Mouse (Mus musculus) C2C12 (cell line): ENCODE results near the gene Sbsn.

Experiments
- CEBPB ChIP-seq: IDR thresholded peaks from one replicate; pipeline ENCODE4 v1.6.1; 2011; ENCODE audit warnings: low read depth, mild to moderate bottlenecking, control low read depth, moderate library complexity
- CTCF ChIP-seq: IDR thresholded peaks from one replicate; pipeline ENCODE4 v1.5.1; 2011; ENCODE audit not compliant: control insufficient read depth, insufficient read depth, insufficient read length
- FOSL1 ChIP-seq: IDR thresholded peaks from one replicate; pipeline ENCODE4 v1.8.0; 2011; ENCODE audit warnings: mild to moderate bottlenecking, low read length; ENCODE audit not compliant: poor library complexity, insufficient read depth, severe bottlenecking
- MAX ChIP-seq: IDR thresholded peaks from one replicate; pipeline ENCODE4 v1.6.1; 2011; ENCODE audit warnings: mild to moderate bottlenecking, control low read depth
- MYOG ChIP-seq: IDR thresholded peaks from one replicate; pipeline ENCODE4 v1.6.1; 2011; ENCODE audit not compliant: control insufficient read depth, insufficient read length; ENCODE audit errors: extremely low read depth

GRCm38 (mm10) chr7:30711942-30712341 lies 39.3 kb upstream of the Sbsn start, which contains the start of gene Atp4a:
- no peak for TF ChIP-seq FOSL1
- no peak for TF ChIP-seq CTCF
- no peak for TF ChIP-seq MYOG
- no peak for TF ChIP-seq MAX
- TF ChIP-seq CEBPB = no peak
